Mouse (Mus musculus) left cerebral cortex, adult 9 months (tissue): ENCODE measurements around the gene Asprv1.

Experiments used
- DNase-seq, 2 experiments: peaks; one replicate each; pipeline ENCODE4 v3.0.0; 2022; ENCODE audit warnings: low spot score in 2 of 2

Asprv1 gene

GRCm38 (mm10) chr6:86627946-86628345 lies at the start of gene Asprv1:
TSS of gene Asprv1 (plus strand) at chr6:86628164.
- no peak for DNase-seq

DNA sequence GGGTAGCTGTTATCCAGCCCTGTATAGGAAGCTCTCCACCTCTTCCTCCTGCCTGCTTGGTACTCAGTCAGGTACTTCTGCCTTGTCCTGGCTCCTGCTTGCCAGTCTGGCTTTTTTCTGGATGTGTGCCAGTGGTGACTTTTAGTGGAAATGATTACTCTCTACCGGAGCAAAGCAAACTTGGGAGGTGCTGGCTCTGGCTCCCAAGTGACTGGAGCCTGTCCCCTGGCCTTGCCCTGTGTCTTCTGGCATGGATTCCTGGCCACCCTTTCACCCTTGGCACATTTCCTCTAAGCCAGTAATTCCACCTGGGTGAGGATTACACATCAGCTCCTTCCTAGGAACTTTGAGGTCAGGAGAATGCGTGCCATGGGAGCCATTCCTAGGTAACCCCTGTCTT lies 49.6 kb upstream of the Asprv1 start:
- no peak for DNase-seq

- DNase-seq = no peak
Observed at GRCm38 (mm10) chr6:86579066-86579784, 48.7 kb upstream of the Asprv1 start.

GRCm38 (mm10) chr6:86579926-86580325 lies 48.0 kb upstream of the Asprv1 start:
- DNase-seq = no peak

DNA sequence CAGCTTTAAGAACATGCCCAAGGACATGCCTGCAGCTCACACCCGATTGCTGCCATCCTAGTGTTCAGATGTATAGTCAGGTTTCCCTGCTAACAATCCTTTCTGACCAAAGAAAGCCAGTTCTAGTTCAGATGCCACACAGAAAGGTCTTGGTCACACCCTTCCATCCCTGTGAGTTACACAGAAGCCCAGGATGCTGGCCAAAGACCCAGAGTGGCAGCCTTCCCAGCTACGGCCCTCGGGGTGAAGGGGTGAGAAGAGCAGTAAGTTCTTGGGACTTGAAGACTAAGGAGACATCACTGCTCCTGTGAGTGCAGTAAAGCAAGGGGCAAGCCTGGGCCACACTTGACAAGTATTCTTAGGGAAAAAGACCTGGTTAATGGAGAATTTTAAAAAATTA lies 44.8 kb upstream of the Asprv1 start:
- DNase-seq = no peak

DNA sequence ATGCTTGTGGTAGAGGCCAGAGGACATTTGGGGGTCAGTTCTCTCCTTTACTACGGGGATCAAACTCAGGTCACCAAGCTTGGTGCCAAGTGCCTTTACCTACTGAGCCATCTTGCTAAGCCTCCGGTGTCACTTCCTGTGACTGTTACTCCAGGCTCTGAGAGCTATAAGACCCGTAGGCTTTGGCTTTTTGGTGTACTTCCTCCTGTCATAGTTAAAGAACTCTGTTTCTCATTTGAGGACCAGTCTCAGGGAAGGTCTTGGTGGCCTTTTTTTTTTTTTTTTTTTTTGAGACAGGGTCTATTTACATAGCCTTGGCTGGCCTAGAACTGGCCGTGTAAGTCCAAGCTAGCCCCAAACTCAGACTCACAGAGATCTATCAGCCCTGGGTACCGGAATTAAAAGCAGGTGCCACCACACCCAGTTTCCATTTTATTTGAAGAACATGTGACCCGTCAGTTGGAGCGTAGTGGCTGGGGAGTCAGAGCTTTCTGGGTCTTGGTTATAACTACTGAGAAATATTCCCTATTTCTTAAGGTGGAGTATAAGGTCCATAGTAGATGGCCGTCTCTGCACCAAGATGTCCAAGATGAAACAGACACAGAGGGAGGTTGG lies 44.3 kb upstream of the Asprv1 start:
- DNase-seq = no peak

GRCm38 (mm10) chr6:86584296-86585015 lies 43.5 kb upstream of the Asprv1 start:
- DNase-seq = peak; percentile 70 to 86

- DNase-seq = peak; percentile 93 to 96
Observed at GRCm38 (mm10) chr6:86585070-86585600, 42.8 kb upstream of the Asprv1 start.

DNA sequence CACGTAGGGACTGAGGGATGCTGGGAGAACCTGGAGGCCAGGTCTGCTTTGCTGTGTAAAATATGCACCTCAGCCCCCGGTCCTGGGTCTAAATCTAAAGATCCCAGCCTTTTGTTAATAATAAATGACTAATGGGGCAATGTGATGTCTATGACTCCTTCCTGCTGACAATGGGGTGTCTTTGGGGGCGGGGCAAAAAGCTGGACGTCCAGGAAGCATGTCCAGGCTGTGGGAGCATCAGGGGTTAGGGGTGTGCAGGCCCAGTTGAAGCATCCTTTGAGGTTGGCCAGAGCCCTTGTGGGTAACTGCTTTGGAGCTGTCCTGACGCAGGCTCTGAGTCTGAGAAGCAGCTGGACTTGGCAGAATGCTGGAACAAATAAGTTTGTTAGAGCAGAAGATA lies 41.9 kb upstream of the Asprv1 start:
- DNase-seq = no peak

DNA sequence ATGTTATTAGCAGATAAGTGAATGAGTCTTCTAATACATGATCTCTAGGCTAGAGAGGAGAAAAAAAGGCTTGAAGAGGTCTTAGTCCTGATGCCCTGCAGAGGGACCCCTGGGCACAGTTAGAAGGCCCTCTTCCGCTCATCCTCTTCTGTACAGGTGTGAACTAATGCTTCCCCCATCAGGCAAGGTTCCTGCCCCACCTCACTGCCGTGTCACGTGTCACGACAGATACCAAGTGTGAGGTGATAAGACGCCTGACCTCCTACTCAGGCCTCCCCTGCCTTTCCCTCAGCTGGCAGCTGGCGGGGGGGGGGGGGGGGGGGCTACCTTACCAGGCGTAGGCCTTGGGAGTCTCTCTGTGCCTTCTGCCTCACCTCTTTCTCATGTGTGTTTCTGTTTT lies 39.5 kb upstream of the Asprv1 start:
- DNase-seq = no peak

- no peak for DNase-seq
Observed at GRCm38 (mm10) chr6:86593146-86593897, 34.6 kb upstream of the Asprv1 start.

- DNase-seq = peak in 1 of 2 experiments; percentile 32
Observed at GRCm38 (mm10) chr6:86594636-86595035, 33.3 kb upstream of the Asprv1 start.

DNA sequence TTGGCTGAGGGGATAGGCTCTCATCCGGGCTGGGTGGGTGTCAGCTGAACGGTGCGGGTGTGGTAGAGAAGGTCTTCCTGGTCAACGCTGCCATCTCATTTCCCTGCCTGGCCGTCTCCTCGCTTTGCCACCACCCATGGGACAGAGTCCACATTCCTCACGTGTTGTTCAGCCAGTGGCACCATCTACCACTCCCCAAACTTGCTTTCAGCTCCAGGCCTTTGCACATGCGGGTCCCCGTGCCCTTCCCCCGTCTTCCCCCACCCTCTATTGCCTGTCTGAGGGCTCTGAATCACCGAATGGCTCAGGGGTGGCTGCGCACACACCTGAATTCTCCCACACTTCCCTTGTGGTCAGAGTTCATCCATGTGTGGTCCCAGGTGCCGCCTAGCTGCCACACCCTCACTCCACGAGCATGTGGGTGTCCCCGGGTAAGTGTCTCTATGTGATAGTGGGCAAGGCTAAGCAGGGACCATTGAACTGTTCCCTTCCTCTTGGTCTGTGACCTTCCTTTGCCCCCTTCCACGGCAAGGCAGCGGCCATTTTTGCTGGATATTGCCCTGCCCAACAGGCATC lies 32.0 kb upstream of the Asprv1 start:
- DNase-seq = no peak

DNA sequence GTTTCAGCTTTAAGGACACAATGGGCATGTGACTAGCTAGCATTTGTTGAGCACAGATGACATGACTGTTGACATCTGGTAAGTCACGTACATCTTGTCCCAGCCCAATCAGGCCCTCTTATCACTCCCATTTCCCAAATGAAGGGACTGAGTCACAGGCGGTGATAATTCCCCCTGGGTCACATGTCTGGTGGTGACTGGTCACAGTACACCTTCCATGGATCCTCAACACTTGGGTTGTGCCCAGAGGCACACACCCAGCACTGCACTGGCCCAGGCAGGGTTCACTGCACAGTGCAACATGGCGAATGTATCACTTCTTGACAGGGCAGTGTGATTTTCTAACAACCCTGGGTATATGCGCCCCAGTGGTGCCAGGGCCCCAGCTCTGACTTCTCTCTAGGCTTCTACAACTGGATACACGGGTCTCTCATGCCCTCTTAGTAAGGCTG lies 29.2 kb upstream of the Asprv1 start:
- no peak for DNase-seq

GRCm38 (mm10) chr6:86599197-86599596 lies 28.8 kb upstream of the Asprv1 start:
- peak in 1 of 2 experiments; percentile 89 for DNase-seq

DNA sequence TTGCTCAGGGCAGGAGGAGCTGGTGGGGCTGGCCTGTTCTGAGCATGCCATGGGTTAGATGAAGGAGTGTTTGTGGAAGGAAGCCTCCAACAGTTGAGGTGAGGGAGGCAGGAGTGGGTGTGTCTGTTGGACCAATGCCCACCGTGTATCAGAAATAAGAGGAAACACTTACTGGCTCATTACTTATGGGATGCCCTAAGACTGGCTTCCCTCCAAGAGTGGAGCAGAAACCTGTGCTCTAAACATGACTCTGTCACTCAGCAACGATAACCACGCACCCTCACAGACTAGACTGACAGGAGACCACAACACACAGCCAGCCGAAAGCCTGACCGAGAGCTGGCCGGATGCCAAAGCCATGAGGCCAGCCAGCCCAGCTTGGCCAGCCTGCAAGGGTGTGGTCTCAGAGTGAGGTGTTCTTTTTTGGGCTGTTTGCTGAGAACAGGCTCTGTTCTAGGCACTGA lies 28.0 kb upstream of the Asprv1 start:
- no peak for DNase-seq

GRCm38 (mm10) chr6:86605260-86605659 lies 22.7 kb upstream of the Asprv1 start:
- DNase-seq = no peak

GRCm38 (mm10) chr6:86606289-86606688 lies 21.7 kb upstream of the Asprv1 start:
- no peak for DNase-seq

GRCm38 (mm10) chr6:86607471-86607870 lies 20.5 kb upstream of the Asprv1 start:
- DNase-seq = no peak

- no peak for DNase-seq
Observed at GRCm38 (mm10) chr6:86609235-86609634, 18.7 kb upstream of the Asprv1 start.

GRCm38 (mm10) chr6:86610714-86611113 lies 17.2 kb upstream of the Asprv1 start:
- no peak for DNase-seq
